Mouse (Mus musculus) megakaryocyte, embryonic 14.5 days (primary cell): ENCODE results near the gene Zc3h7a. TPM values are rescaled to one million over a fixed set of nuclear protein-coding genes. Genes with fewer than 3 reads are reported as not detected.

Source experiments
- H3K27me3 ChIP-seq: replicated peaks from 2 replicates; pipeline ENCODE3; 2012; ENCODE audit warnings: inconsistent platforms
- H3K36me3 ChIP-seq: replicated peaks from 2 replicates; pipeline ENCODE3; 2012; ENCODE audit warnings: low read length, inconsistent platforms, mixed read lengths
- H3K4me1 ChIP-seq: 2 replicates; pipeline ENCODE4 v1.6.1; 2012; ENCODE audit warnings: inconsistent platforms
- H3K4me3 ChIP-seq: replicated peaks from 2 replicates; pipeline ENCODE3; 2012; ENCODE audit warnings: moderate library complexity, mild to moderate bottlenecking, inconsistent platforms
- H3K9me3 ChIP-seq: 2 replicates; pipeline ENCODE4 v1.6.1; 2012; ENCODE audit warnings: inconsistent platforms
- FLI1 ChIP-seq: IDR thresholded peaks from 2 replicates; pipeline ENCODE4 v1.6.1; 2012; ENCODE audit warnings: low read length, inconsistent platforms, mixed read lengths
- GATA1 ChIP-seq: IDR thresholded peaks from 3 replicates; pipeline ENCODE4 v1.6.1; 2012; ENCODE audit warnings: mixed read lengths, low read length, inconsistent platforms, borderline replicate concordance
- polyA plus RNA-seq: library from polyadenylated mRNA; stranded (reverse); fragments of >175 nt; gene quantifications from 2 replicates; pipeline ENCODE4 v1.2.3, GENCODE M21; 2012; ENCODE audit warnings: low replicate concordance; ENCODE audit not compliant: insufficient read depth

The Zc3h7a gene
- polyA plus RNA-seq, 1 experiment = 2.4 TPM

DNA sequence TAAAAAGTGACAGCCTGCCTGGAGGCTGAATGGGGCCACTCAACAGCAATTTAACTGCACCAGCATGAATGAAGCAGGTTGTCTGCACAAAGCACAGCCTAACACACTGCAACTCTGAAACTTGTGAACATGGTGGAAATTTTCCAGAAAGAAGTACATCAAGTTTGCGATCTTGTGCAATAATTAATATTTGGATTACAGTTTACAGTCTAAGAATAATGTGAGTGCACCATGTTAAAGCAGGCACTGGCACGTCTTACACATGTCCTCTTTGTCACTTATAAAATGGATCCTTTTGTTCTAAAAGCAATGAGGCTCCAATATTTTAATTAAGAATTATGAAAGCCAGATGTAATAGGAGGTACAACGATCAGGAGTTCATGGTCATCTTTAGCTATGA is 78.9 kb downstream of the Zc3h7a start:
- Histone ChIP-seq H3K4me3 (no peak overlapping the region), H3K36me3 (peaks cover 87% of the 10 kb centered on the region), H3K9me3 (no peaks in the 10 kb centered on the region), H3K27me3 (no peaks in the 10 kb centered on the region), H3K4me1 (peaks cover 76% of the 10 kb centered on the region)
- TF ChIP-seq FLI1 (no peak), GATA1 (no peak)

- Histone ChIP-seq H3K4me1 (peaks cover 87% of the 10 kb centered on the region), H3K9me3 (no peaks in the 10 kb centered on the region), H3K4me3 (no peak overlapping the region), H3K36me3 (peaks cover 90% of the 10 kb centered on the region), H3K27me3 (no peaks in the 10 kb centered on the region)
- no peak for TF ChIP-seq FLI1
- no peak for TF ChIP-seq GATA1
Observed at GRCm38 (mm10) chr16:11093717-11094386, 82.3 kb downstream of the Zc3h7a start.

DNA sequence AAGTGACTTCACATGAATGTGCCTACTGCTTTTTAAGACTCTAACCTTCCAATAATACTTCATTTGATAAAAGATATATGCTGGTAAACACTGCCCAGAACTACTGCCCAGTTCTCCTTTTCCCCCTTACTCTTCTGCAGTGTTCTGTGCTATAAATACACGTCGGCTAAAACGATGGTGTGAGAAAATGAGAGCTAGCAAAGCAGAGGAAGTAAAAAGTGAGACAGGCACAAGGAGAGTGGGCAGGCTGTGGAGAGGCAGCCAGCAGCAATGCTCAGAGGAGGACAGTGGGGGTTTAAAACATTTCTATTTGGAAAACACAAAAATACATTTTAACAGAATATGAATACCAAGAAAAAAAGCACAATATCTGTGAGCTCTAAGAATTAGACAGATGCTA is 83.7 kb downstream of the Zc3h7a start:
- H3K4me1 ChIP-seq = peaks cover 83% of the 10 kb centered on the region
- TF ChIP-seq FLI1 (no peak), GATA1 (no peak)
- peaks cover 98% of the 10 kb centered on the region for H3K36me3 ChIP-seq

GRCm38 (mm10) chr16:11092061-11092460 is 84.1 kb downstream of the Zc3h7a start:
- no peak for TF ChIP-seq GATA1
- TF ChIP-seq FLI1 = no peak
- H3K4me1 ChIP-seq = peaks cover 82% of the 10 kb centered on the region
- no peaks in the 10 kb centered on the region for H3K27me3 ChIP-seq
- peaks cover 98% of the 10 kb centered on the region for H3K36me3 ChIP-seq
- H3K9me3 ChIP-seq = no peaks in the 10 kb centered on the region
- no peak overlapping the region for H3K4me3 ChIP-seq

More for the DNA sequence above, 83.7 kb downstream of the Zc3h7a start:
- H3K4me3 ChIP-seq = no peak overlapping the region
- no peaks in the 10 kb centered on the region for H3K9me3 ChIP-seq
- no peaks in the 10 kb centered on the region for H3K27me3 ChIP-seq

DNA sequence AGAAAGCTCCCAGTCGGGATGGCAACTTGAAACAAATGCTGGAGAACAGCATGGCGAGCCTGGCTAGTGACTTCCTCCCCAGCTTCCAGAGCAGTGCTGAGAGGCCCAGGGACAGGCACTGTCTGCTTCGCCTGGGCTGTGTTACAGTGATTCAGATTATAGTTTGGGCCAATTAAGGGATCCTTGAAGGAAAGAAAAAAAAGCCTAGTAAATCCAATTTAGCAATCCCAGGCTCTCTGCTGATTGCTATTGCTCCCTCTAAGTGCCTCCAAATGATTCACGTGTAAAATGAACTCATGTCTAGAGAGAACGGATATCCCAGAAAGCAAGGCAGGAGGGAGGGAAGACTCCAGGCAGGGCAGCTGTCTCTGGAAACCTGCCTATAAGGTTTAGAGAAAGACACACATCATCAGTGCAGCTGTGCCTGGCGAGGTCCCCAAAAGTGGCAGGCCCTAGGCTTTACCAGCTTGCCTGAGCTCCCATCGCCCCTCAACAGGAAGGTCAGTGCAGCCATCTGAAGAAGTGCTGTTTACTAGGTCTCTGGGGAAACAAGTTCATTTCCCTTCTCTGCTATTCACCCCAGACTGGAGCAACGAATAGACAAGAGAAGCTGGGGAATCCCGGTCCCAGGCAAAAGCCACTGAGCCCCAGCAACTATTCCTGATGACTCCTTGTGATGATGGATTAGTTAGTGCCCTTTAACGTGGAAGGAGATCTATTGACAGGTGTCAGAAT is 85.2 kb downstream of the Zc3h7a start:
- TF ChIP-seq GATA1 = no peak
- TF ChIP-seq FLI1 = no peak
- no peak overlapping the region for H3K4me3 ChIP-seq
- peaks cover 100% of the 10 kb centered on the region for H3K36me3 ChIP-seq
- H3K27me3 ChIP-seq = no peaks in the 10 kb centered on the region
- H3K9me3 ChIP-seq = no peaks in the 10 kb centered on the region
- peaks cover 77% of the 10 kb centered on the region for H3K4me1 ChIP-seq

- Histone ChIP-seq H3K4me1 (peaks cover 70% of the 10 kb centered on the region), H3K4me3 (no peak overlapping the region), H3K9me3 (no peaks in the 10 kb centered on the region), H3K27me3 (no peaks in the 10 kb centered on the region), H3K36me3 (peaks cover 99% of the 10 kb centered on the region)
- TF ChIP-seq FLI1 (no peak), GATA1 (no peak)
Observed at GRCm38 (mm10) chr16:11086856-11087588, 89.2 kb downstream of the Zc3h7a start.

Other genes with a start within 250 kb of the Zc3h7a start
- 6.6 and 12.1 TPM in 2 replicates for gene Snn, start 115.4 kb downstream of the Zc3h7a start, polyA plus RNA-seq
- gene Litaf, start 110.2 kb downstream of the Zc3h7a start, polyA plus RNA-seq = 395 and 472 TPM in 2 replicates
- gene Txndc11, start 41.7 kb downstream of the Zc3h7a start, polyA plus RNA-seq = 28.1 and 30.8 TPM in 2 replicates
- gene Rsl1d1, start 26.9 kb upstream of the Zc3h7a start, polyA plus RNA-seq = 7.8 and 15.5 TPM in 2 replicates
- gene Gspt1, start 77.9 kb upstream of the Zc3h7a start, polyA plus RNA-seq = 92.4 and 253 TPM in 2 replicates
- gene Tnfrsf17, start 137.4 kb upstream of the Zc3h7a start, polyA plus RNA-seq = not detected in 2 replicates
- 1.8 and 3.9 TPM in 2 replicates for gene Snx29, start 146.5 kb upstream of the Zc3h7a start, polyA plus RNA-seq